Mouse (Mus musculus) ZHBTc4 (cell line): Measurements from ENCODE around the gene Nacc1.

Experiments used
- DNase-seq: peaks from one replicate; pipeline ENCODE4 v3.0.0-alpha.2; 2011; ENCODE audit warnings: low read depth, low spot score

Nacc1 gene

GRCm38 (mm10) chr8:84714161-84714560 is 26.5 kb upstream of the Nacc1 start:
- no peak for DNase-seq

GRCm38 (mm10) chr8:84713381-84713780 is 25.7 kb upstream of the Nacc1 start:
- no peak for DNase-seq

- DNase-seq: no peak
Observed at GRCm38 (mm10) chr8:84712759-84713120, 25.1 kb upstream of the Nacc1 start.

GRCm38 (mm10) chr8:84711933-84712758 is 24.5 kb upstream of the Nacc1 start:
- DNase-seq: no peak

GRCm38 (mm10) chr8:84711312-84711711 is 23.6 kb upstream of the Nacc1 start:
- DNase-seq: no peak

- no peak for DNase-seq
Observed at GRCm38 (mm10) chr8:84709931-84710330, 22.3 kb upstream of the Nacc1 start.

- peak; percentile 93 for DNase-seq
Observed at GRCm38 (mm10) chr8:84708774-84709475, 21.3 kb upstream of the Nacc1 start.

GRCm38 (mm10) chr8:84708071-84708541 is 20.4 kb upstream of the Nacc1 start:
- no peak for DNase-seq

GRCm38 (mm10) chr8:84707267-84707883 is 19.7 kb upstream of the Nacc1 start:
- DNase-seq: no peak

GRCm38 (mm10) chr8:84706610-84707266 is 19.1 kb upstream of the Nacc1 start:
- no peak for DNase-seq

- DNase-seq: no peak
Observed at GRCm38 (mm10) chr8:84705960-84706359, 18.3 kb upstream of the Nacc1 start.

GRCm38 (mm10) chr8:84704867-84705831 is 17.5 kb upstream of the Nacc1 start:
- peak; percentile 59 for DNase-seq

GRCm38 (mm10) chr8:84704356-84704755 is 16.7 kb upstream of the Nacc1 start:
- DNase-seq: peak; percentile 96

- no peak for DNase-seq
Observed at GRCm38 (mm10) chr8:84703466-84704249, 16.0 kb upstream of the Nacc1 start.

GRCm38 (mm10) chr8:84702963-84703465 is 15.4 kb upstream of the Nacc1 start:
- DNase-seq: no peak

- DNase-seq: no peak
Observed at GRCm38 (mm10) chr8:84702561-84702960, 14.9 kb upstream of the Nacc1 start.

- DNase-seq: peak; percentile 63
Observed at GRCm38 (mm10) chr8:84700941-84701911, 13.6 kb upstream of the Nacc1 start, which contains the start of gene Lyl1. Gene Lyl1, plus strand, starts transcription at chr8:84701457.

- no peak for DNase-seq
Observed at GRCm38 (mm10) chr8:84700526-84700925, 12.9 kb upstream of the Nacc1 start.
